Mouse (Mus musculus): ENCODE data around the gene Rsph6a. TPM values are rescaled to one million over a fixed set of nuclear protein-coding genes. Genes with fewer than 3 reads are reported as not detected.

The Rsph6a gene
- 0.06 TPM in 1 of 2 replicates, not detected in the other for polyA plus RNA-seq (2012; rRNA removed)

- Histone ChIP-seq H3K36me3 (ENCODE audit: control insufficient read depth, insufficient read depth, low read length) (peaks cover 19% of the 10 kb centered on the region), H3K4me1 (ENCODE audit: control insufficient read depth, insufficient read depth, insufficient read length) (no peaks in the 10 kb centered on the region), H3K4me3 (ENCODE audit: extremely low read depth, insufficient read depth, insufficient read length) (no peak within 1 kb of the TSS), H3K27me3 (ENCODE audit: control insufficient read depth, insufficient read depth, low read length) (no peaks in the 10 kb centered on the region), H3K27ac (ENCODE audit: insufficient read depth, low read length) (no peak within 1 kb of the TSS)
- TF ChIP-seq CTCF (IDR thresholded peaks at IDR 0.05; ENCODE audit: extremely low read depth, insufficient read depth, insufficient read length, insufficient replicate concordance): peak; percentile 24; the same call in 1 of the 2 replicates
- TF ChIP-seq POLR2A (IDR thresholded peaks at IDR 0.05; ENCODE audit: low read depth, low read length): no peak
- no peak for DNase-seq (ENCODE audit: low read depth in 1 of 2, low spot score in 2 of 2)
- WGBS: 79% methylated on average over 33 of the region's 33 CpGs
Measured at GRCm38 (mm10) chr7:19054047-19054776, at the start of gene Rsph6a. TSS of gene Rsph6a (plus strand) at chr7:19054690.

- H3K27me3 ChIP-seq (ENCODE audit: control insufficient read depth, insufficient read depth, low read length): no peaks in the 10 kb centered on the region
- no peak overlapping the region for H3K4me3 ChIP-seq (ENCODE audit: extremely low read depth, insufficient read depth, insufficient read length)
- DNase-seq (ENCODE audit: low read depth in 1 of 2, low spot score in 2 of 2): no peak
- TF ChIP-seq POLR2A (IDR thresholded peaks at IDR 0.05; ENCODE audit: low read depth, low read length) (no peak), CTCF (IDR thresholded peaks at IDR 0.05; ENCODE audit: extremely low read depth, insufficient read depth, insufficient read length, insufficient replicate concordance) (no peak)
- peaks cover 7% of the 10 kb centered on the region; the same call in 1 of the 2 replicates for H3K36me3 ChIP-seq (ENCODE audit: control insufficient read depth, insufficient read depth, low read length)
- 89% methylated on average over 34 of the region's 34 CpGs for WGBS
- no peak overlapping the region for H3K27ac ChIP-seq (ENCODE audit: insufficient read depth, low read length)
- H3K4me1 ChIP-seq (ENCODE audit: control insufficient read depth, insufficient read depth, insufficient read length): peaks cover 15% of the 10 kb centered on the region
Measured at GRCm38 (mm10) chr7:19005417-19006121, 48.9 kb upstream of the Rsph6a start.

GRCm38 (mm10) chr7:19006476-19006875 is 48.0 kb upstream of the Rsph6a start:
- peak; percentile 72 to 75 for DNase-seq (ENCODE audit: low read depth in 1 of 2, low spot score in 2 of 2)
- Histone ChIP-seq H3K27ac (ENCODE audit: insufficient read depth, low read length) (no peak overlapping the region), H3K4me1 (ENCODE audit: control insufficient read depth, insufficient read depth, insufficient read length) (peaks cover 15% of the 10 kb centered on the region), H3K36me3 (ENCODE audit: control insufficient read depth, insufficient read depth, low read length) (peaks cover 7% of the 10 kb centered on the region; the same call in 1 of the 2 replicates), H3K27me3 (ENCODE audit: control insufficient read depth, insufficient read depth, low read length) (no peaks in the 10 kb centered on the region), H3K4me3 (ENCODE audit: extremely low read depth, insufficient read depth, insufficient read length) (no peak overlapping the region)
- TF ChIP-seq POLR2A (IDR thresholded peaks at IDR 0.05; ENCODE audit: low read depth, low read length) (no peak), CTCF (IDR thresholded peaks at IDR 0.05; ENCODE audit: extremely low read depth, insufficient read depth, insufficient read length, insufficient replicate concordance) (peak; percentile 98)
- 8% methylated on average over 12 of the region's 12 CpGs for WGBS

GRCm38 (mm10) chr7:19007026-19007977 is 47.2 kb upstream of the Rsph6a start:
- Histone ChIP-seq H3K4me1 (ENCODE audit: control insufficient read depth, insufficient read depth, insufficient read length) (peaks cover 12% of the 10 kb centered on the region), H3K27me3 (ENCODE audit: control insufficient read depth, insufficient read depth, low read length) (peaks cover 5% of the 10 kb centered on the region), H3K4me3 (ENCODE audit: extremely low read depth, insufficient read depth, insufficient read length) (no peak overlapping the region), H3K36me3 (ENCODE audit: control insufficient read depth, insufficient read depth, low read length) (peaks cover 7% of the 10 kb centered on the region; the same call in 1 of the 2 replicates), H3K27ac (ENCODE audit: insufficient read depth, low read length) (no peak overlapping the region)
- 79% methylated on average over 13 of the region's 13 CpGs for WGBS
- TF ChIP-seq POLR2A (IDR thresholded peaks at IDR 0.05; ENCODE audit: low read depth, low read length): no peak
- no peak for TF ChIP-seq CTCF (IDR thresholded peaks at IDR 0.05; ENCODE audit: extremely low read depth, insufficient read depth, insufficient read length, insufficient replicate concordance)
- no peak for DNase-seq (ENCODE audit: low read depth in 1 of 2, low spot score in 2 of 2)

GRCm38 (mm10) chr7:19010581-19010980 is 43.9 kb upstream of the Rsph6a start:
- Histone ChIP-seq H3K4me1 (ENCODE audit: control insufficient read depth, insufficient read depth, insufficient read length) (peaks cover 5% of the 10 kb centered on the region; the same call in 1 of the 2 replicates), H3K27me3 (ENCODE audit: control insufficient read depth, insufficient read depth, low read length) (peaks cover 6% of the 10 kb centered on the region), H3K27ac (ENCODE audit: insufficient read depth, low read length) (no peak overlapping the region), H3K4me3 (ENCODE audit: extremely low read depth, insufficient read depth, insufficient read length) (no peak overlapping the region), H3K36me3 (ENCODE audit: control insufficient read depth, insufficient read depth, low read length) (peaks cover 3% of the 10 kb centered on the region; the same call in 1 of the 2 replicates)
- WGBS: 91% methylated on average over 7 of the region's 7 CpGs
- DNase-seq (ENCODE audit: low read depth in 1 of 2, low spot score in 2 of 2): no peak
- TF ChIP-seq POLR2A (IDR thresholded peaks at IDR 0.05; ENCODE audit: low read depth, low read length): no peak
- TF ChIP-seq CTCF (IDR thresholded peaks at IDR 0.05; ENCODE audit: extremely low read depth, insufficient read depth, insufficient read length, insufficient replicate concordance): no peak

GRCm38 (mm10) chr7:19012025-19012621 is 42.4 kb upstream of the Rsph6a start:
- no peak for DNase-seq (ENCODE audit: low read depth in 1 of 2, low spot score in 2 of 2)
- WGBS: 2% methylated on average over 31 of the region's 31 CpGs
- no peaks in the 10 kb centered on the region for H3K36me3 ChIP-seq (ENCODE audit: control insufficient read depth, insufficient read depth, low read length)
- H3K27me3 ChIP-seq (ENCODE audit: control insufficient read depth, insufficient read depth, low read length): peaks cover 6% of the 10 kb centered on the region
- H3K4me1 ChIP-seq (ENCODE audit: control insufficient read depth, insufficient read depth, insufficient read length): peaks cover 5% of the 10 kb centered on the region; the same call in 1 of the 2 replicates
- H3K4me3 ChIP-seq (ENCODE audit: extremely low read depth, insufficient read depth, insufficient read length): no peak overlapping the region; the same call in 1 of the 2 replicates
- no peak for TF ChIP-seq POLR2A (IDR thresholded peaks at IDR 0.05; ENCODE audit: low read depth, low read length)
- no peak for TF ChIP-seq CTCF (IDR thresholded peaks at IDR 0.05; ENCODE audit: extremely low read depth, insufficient read depth, insufficient read length, insufficient replicate concordance)
- H3K27ac ChIP-seq (ENCODE audit: insufficient read depth, low read length): no peak overlapping the region

Measured in spleen, adult 2 months (tissue).